8 mouse cellular contexts compared by ENCODE assay signal in the genomic region with DNA sequence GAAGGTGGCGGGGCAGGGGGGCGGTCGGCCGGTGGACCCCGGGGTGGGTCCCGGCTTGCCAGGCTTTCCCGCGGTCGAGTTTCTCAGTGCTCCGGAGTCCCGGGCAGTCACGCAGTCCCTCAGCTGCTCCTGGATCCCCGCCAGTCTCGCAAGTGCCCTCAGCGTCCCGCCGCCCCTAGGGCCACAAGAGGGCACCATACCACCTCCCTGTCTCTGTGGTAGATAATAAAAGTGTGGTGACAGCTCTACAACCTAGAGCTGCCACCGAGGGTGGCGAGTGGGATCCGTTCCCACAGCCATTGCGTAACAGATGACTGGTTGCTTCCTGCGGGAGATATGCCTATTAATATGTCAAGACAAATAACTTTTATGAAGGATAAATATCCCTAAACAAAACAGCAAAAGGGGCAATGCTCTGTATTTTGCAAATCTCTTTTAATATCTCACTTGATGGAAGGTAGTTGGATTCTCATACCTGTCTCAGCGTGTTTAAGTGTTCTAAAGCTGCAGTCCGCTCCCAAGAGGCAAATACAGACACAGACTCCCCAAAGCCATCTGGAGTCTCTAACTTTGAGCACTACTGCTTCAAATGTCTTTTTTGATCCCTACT. TPM values are rescaled to one million over a fixed set of nuclear protein-coding genes. Genes with fewer than 3 reads are reported as not detected.
DNase-seq lines count a peak whose midpoint lies in the region; ATAC-seq and TF ChIP-seq lines count a peak whose summit lies in the region.

No protein-coding gene starts in this region.

- TF ChIP-seq CTCF in C2C12 (IDR thresholded peaks at IDR 0.05; ENCODE audit: control insufficient read depth, insufficient read depth, insufficient read length): peak; percentile 85
- peak; percentile 77; the same call in 1 of the 2 replicates for TF ChIP-seq CTCF in embryonic fibroblast, embryonic 13.5 days (IDR thresholded peaks at IDR 0.05; ENCODE audit: borderline replicate concordance, insufficient read depth, low read length)

- H3K27ac ChIP-seq in embryonic fibroblast, embryonic 13.5 days (ENCODE audit: insufficient read depth, low read length): peak overlapping the region; percentile 83
- H3K27ac ChIP-seq in heart, embryonic 10.5 days: peak overlapping the region; percentile 92
- H3K27ac ChIP-seq in kidney, embryonic 14.5 days (ENCODE audit: low read depth, low read length): peak overlapping the region; percentile 93
- peak overlapping the region; percentile 94 for H3K27ac ChIP-seq in limb, embryonic 14.5 days (replicated peaks; ENCODE audit: low read depth, low read length)
- peak overlapping the region; percentile 96 for H3K27ac ChIP-seq in midbrain, embryonic 16.5 days (ENCODE audit: low read length)

- peak overlapping the region; percentile 63 for H3K4me3 ChIP-seq in C2C12 (ENCODE audit: insufficient read depth, poor library complexity, severe bottlenecking)
- peak overlapping the region; percentile 69 for H3K4me3 ChIP-seq in embryonic fibroblast, embryonic 13.5 days (ENCODE audit: insufficient read depth, low read length)
- H3K4me3 ChIP-seq in heart, embryonic 10.5 days: peak overlapping the region; percentile 70
- H3K4me3 ChIP-seq in kidney, embryonic 14.5 days (ENCODE audit: low read length): peak overlapping the region; percentile 70
- peak overlapping the region; percentile 73 for H3K4me3 ChIP-seq in limb, embryonic 14.5 days (replicated peaks; ENCODE audit: low read length)
- H3K4me3 ChIP-seq in midbrain, embryonic 16.5 days (ENCODE audit: low read depth, low read length): peak overlapping the region; percentile 76

- H3K4me2 ChIP-seq in kidney, embryonic 14.5 days (replicated peaks; ENCODE audit: low read depth, low read length): peak overlapping the region; percentile 58
- peak overlapping the region; percentile 55 for H3K4me2 ChIP-seq in limb, embryonic 14.5 days (replicated peaks; ENCODE audit: low read depth, low read length, severe bottlenecking)
- H3K4me2 ChIP-seq in midbrain, embryonic 16.5 days (ENCODE audit: low read length): peak overlapping the region; percentile 71

- peaks cover 12% of the 10 kb centered on the region for H3K79me2 ChIP-seq in C2C12 (ENCODE audit: control insufficient read depth, insufficient read depth)

- no peaks in the 10 kb centered on the region for H3K9me3 ChIP-seq in heart, embryonic 10.5 days
- no peaks in the 10 kb centered on the region for H3K9me3 ChIP-seq in kidney, embryonic 14.5 days (ENCODE audit: control insufficient read depth, low read length)
- no peaks in the 10 kb centered on the region for H3K9me3 ChIP-seq in limb, embryonic 14.5 days (ENCODE audit: control insufficient read depth, low read length)
- no peaks in the 10 kb centered on the region for H3K9me3 ChIP-seq in midbrain, embryonic 16.5 days (replicated peaks; ENCODE audit: control insufficient read depth, low read length, poor library complexity, severe bottlenecking)

- no peaks in the 10 kb centered on the region for H3K4me1 ChIP-seq in embryonic fibroblast, embryonic 13.5 days (ENCODE audit: control insufficient read depth, insufficient read depth, low read length)
- H3K4me1 ChIP-seq in heart, embryonic 10.5 days: peaks cover 13% of the 10 kb centered on the region
- no peaks in the 10 kb centered on the region for H3K4me1 ChIP-seq in kidney, embryonic 14.5 days (ENCODE audit: control insufficient read depth, insufficient read depth, low read length)
- H3K4me1 ChIP-seq in limb, embryonic 14.5 days (ENCODE audit: control insufficient read depth, insufficient read depth, low read length): 0 out of 2 replicates have a peak, but pooled peaks cover 3% of the 10 kb centered on the region
- peaks cover 13% of the 10 kb centered on the region for H3K4me1 ChIP-seq in midbrain, embryonic 16.5 days (ENCODE audit: control insufficient read depth, insufficient read depth, low read length)

- DNase-seq in adrenal gland, postnatal 4 days (ENCODE audit: low spot score in 2 of 2): peak; percentile 82 to 85
- no peak for DNase-seq in heart, embryonic 10.5 days (ENCODE audit: low spot score)
- peak; percentile 75 for DNase-seq in limb, embryonic 14.5 days (ENCODE audit: low spot score)
- DNase-seq in spleen, postnatal 36 days (ENCODE audit: low spot score in 2 of 2): peak; percentile 85 to 87

- H3K36me3 ChIP-seq in C2C12 (ENCODE audit: control insufficient read depth, insufficient read depth): peaks cover 28% of the 10 kb centered on the region
- H3K36me3 ChIP-seq in heart, embryonic 10.5 days: peaks cover 24% of the 10 kb centered on the region
- H3K36me3 ChIP-seq in kidney, embryonic 14.5 days (ENCODE audit: control insufficient read depth, insufficient read depth, low read length): peaks cover 16% of the 10 kb centered on the region
- H3K36me3 ChIP-seq in limb, embryonic 14.5 days (ENCODE audit: control insufficient read depth, insufficient read depth, low read length): peaks cover 17% of the 10 kb centered on the region
- H3K36me3 ChIP-seq in midbrain, embryonic 16.5 days (ENCODE audit: control insufficient read depth, insufficient read depth, low read length): peaks cover 9% of the 10 kb centered on the region; the same call in 1 of the 2 replicates

- H3ac ChIP-seq in C2C12 (ENCODE audit: control insufficient read depth, insufficient read length, low read depth): peak overlapping the region; percentile 86

- 2% methylated on average over 23 of the region's 24 CpGs for WGBS in heart, embryonic 10.5 days
- 2% methylated on average over 23 of the region's 24 CpGs for WGBS in kidney, embryonic 14.5 days
- WGBS in limb, embryonic 14.5 days: 2% methylated on average over 18 of the region's 24 CpGs
- under 1% methylated on average over 24 of the region's 24 CpGs for WGBS in midbrain, embryonic 16.5 days

- peak overlapping the region; percentile 79 for H3K9ac ChIP-seq in kidney, embryonic 14.5 days (ENCODE audit: low read depth, low read length)
- peak overlapping the region; percentile 79 for H3K9ac ChIP-seq in limb, embryonic 14.5 days (ENCODE audit: low read depth, low read length, severe bottlenecking)
- peak overlapping the region; percentile 78 for H3K9ac ChIP-seq in midbrain, embryonic 16.5 days (ENCODE audit: low read depth, low read length)

- ATAC-seq in kidney, embryonic 14.5 days (ENCODE audit: low FRiP score, low TSS enrichment): peak; percentile 91
- peak; percentile 82 for ATAC-seq in limb, embryonic 14.5 days (ENCODE audit: low FRiP score, low read depth)
- peak; percentile 93 for ATAC-seq in midbrain, embryonic 16.5 days

- H3K27me3 ChIP-seq in C2C12 (ENCODE audit: control insufficient read depth, insufficient read depth, insufficient read length): no peaks in the 10 kb centered on the region
- H3K27me3 ChIP-seq in heart, embryonic 10.5 days (ENCODE audit: insufficient read depth, poor library complexity, severe bottlenecking): no peaks in the 10 kb centered on the region
- H3K27me3 ChIP-seq in kidney, embryonic 14.5 days (ENCODE audit: control insufficient read depth, insufficient read depth, low read length): no peaks in the 10 kb centered on the region
- no peaks in the 10 kb centered on the region for H3K27me3 ChIP-seq in limb, embryonic 14.5 days (ENCODE audit: control insufficient read depth, insufficient read depth, low read length)
- no peaks in the 10 kb centered on the region for H3K27me3 ChIP-seq in midbrain, embryonic 16.5 days (ENCODE audit: control insufficient read depth, insufficient read depth, low read depth, low read length)

- no peak for TF ChIP-seq POLR2A in embryonic fibroblast, embryonic 13.5 days (IDR thresholded peaks at IDR 0.05; ENCODE audit: low read depth, low read length)
- TF ChIP-seq POLR2A in limb, embryonic 14.5 days (IDR thresholded peaks at IDR 0.05; ENCODE audit: borderline replicate concordance, extremely low read depth, insufficient read depth, insufficient read length): no peak

- peaks cover 3% of the 10 kb centered on the region for H3K79me3 ChIP-seq in C2C12 (ENCODE audit: low read depth)

TF ChIP-seq in C2C12, 6 proteins besides CTCF, POLR2A, EP300 and RAD21 (continues in another document):
- TF ChIP-seq MYOG (IDR thresholded peaks at IDR 0.05; ENCODE audit: control insufficient read depth, extremely low read depth, insufficient read length) (no peak), MYOD1 (IDR thresholded peaks at IDR 0.05; ENCODE audit: control insufficient read depth, insufficient read length, low read depth) (no peak)

RNA-seq across cellular contexts. Expression of a gene that starts 0.5 kb away (rescaled TPM):
- 6.3 TPM for polyA plus RNA-seq in C2C12 (2012; fragmentation: generic; extraction: Trizol)
- total RNA-seq in adrenal gland, postnatal 4 days (2021): 10 to 100 TPM; 41.0 to 45.9 TPM
- polyA plus RNA-seq in embryonic fibroblast, embryonic 13.5 days (2011; ENCODE audit: insufficient read length, low read depth, missing spikeins): 15.9 and 22.1 TPM in 2 replicates
- polyA plus RNA-seq in heart, embryonic 10.5 days (2016; fragmentation: Nextera tagmentation; extraction: Ambion mirVana): 16.0 and 17.5 TPM in 2 replicates
- polyA plus RNA-seq in kidney, embryonic 14.5 days (2014; fragmentation: Nextera tagmentation; extraction: Ambion mirVana): 5.7 and 10.5 TPM in 2 replicates
- 15.8 and 17.7 TPM in 2 replicates for polyA plus RNA-seq in limb, embryonic 14.5 days (2012; rRNA removed)
- 7.7 and 8.8 TPM in 2 replicates for polyA plus RNA-seq in limb, embryonic 14.5 days (2014; fragmentation: Nextera tagmentation; extraction: Ambion mirVana)
- polyA plus RNA-seq in midbrain, embryonic 16.5 days (2015; fragmentation: Nextera tagmentation; extraction: Ambion mirVana): 13.1 and 14.4 TPM in 2 replicates

RNA-seq across cellular contexts. Expression of a gene that starts 0.5 kb away (rescaled TPM):
- polyA plus RNA-seq in C2C12 (2012; fragmentation: generic; extraction: Trizol): 5.6 TPM
- 10 to 100 TPM; 14.1 to 15.3 TPM for total RNA-seq in adrenal gland, postnatal 4 days (2021)
- 4.3 and 5.0 TPM in 2 replicates for polyA plus RNA-seq in embryonic fibroblast, embryonic 13.5 days (2011; ENCODE audit: insufficient read length, low read depth, missing spikeins)
- 10.1 and 14.9 TPM in 2 replicates for polyA plus RNA-seq in heart, embryonic 10.5 days (2016; fragmentation: Nextera tagmentation; extraction: Ambion mirVana)
- 15.3 and 18.0 TPM in 2 replicates for polyA plus RNA-seq in kidney, embryonic 14.5 days (2014; fragmentation: Nextera tagmentation; extraction: Ambion mirVana)
- polyA plus RNA-seq in limb, embryonic 14.5 days (2012; rRNA removed): 7.0 and 8.2 TPM in 2 replicates
- 13.0 and 13.3 TPM in 2 replicates for polyA plus RNA-seq in limb, embryonic 14.5 days (2014; fragmentation: Nextera tagmentation; extraction: Ambion mirVana)
- polyA plus RNA-seq in midbrain, embryonic 16.5 days (2015; fragmentation: Nextera tagmentation; extraction: Ambion mirVana): 6.7 and 7.5 TPM in 2 replicates

RNA-seq across cellular contexts. Expression of a gene that starts 28.7 kb away (rescaled TPM):
- polyA plus RNA-seq in C2C12 (2012; fragmentation: generic; extraction: Trizol): not detected
- 1 to 10 TPM; 2.6 to 9.8 TPM for total RNA-seq in adrenal gland, postnatal 4 days (2021)
- polyA plus RNA-seq in embryonic fibroblast, embryonic 13.5 days (2011; ENCODE audit: insufficient read length, low read depth, missing spikeins): not detected in 2 replicates
- polyA plus RNA-seq in heart, embryonic 10.5 days (2016; fragmentation: Nextera tagmentation; extraction: Ambion mirVana): 0.05 and 0.31 TPM in 2 replicates
- 0.94 and 1.7 TPM in 2 replicates for polyA plus RNA-seq in kidney, embryonic 14.5 days (2014; fragmentation: Nextera tagmentation; extraction: Ambion mirVana)
- 0.11 and 0.18 TPM in 2 replicates for polyA plus RNA-seq in limb, embryonic 14.5 days (2012; rRNA removed)
- polyA plus RNA-seq in limb, embryonic 14.5 days (2014; fragmentation: Nextera tagmentation; extraction: Ambion mirVana): 0.32 TPM in 1 of 2 replicates, not detected in the other
- 0.04 and 0.11 TPM in 2 replicates for polyA plus RNA-seq in midbrain, embryonic 16.5 days (2015; fragmentation: Nextera tagmentation; extraction: Ambion mirVana)
